Mouse (Mus musculus): Measurements from ENCODE around the gene Ak7.
A peak's percentile ranks its signal among the peaks of the same experiment; 100 is the strongest.

The Ak7 gene

DNA sequence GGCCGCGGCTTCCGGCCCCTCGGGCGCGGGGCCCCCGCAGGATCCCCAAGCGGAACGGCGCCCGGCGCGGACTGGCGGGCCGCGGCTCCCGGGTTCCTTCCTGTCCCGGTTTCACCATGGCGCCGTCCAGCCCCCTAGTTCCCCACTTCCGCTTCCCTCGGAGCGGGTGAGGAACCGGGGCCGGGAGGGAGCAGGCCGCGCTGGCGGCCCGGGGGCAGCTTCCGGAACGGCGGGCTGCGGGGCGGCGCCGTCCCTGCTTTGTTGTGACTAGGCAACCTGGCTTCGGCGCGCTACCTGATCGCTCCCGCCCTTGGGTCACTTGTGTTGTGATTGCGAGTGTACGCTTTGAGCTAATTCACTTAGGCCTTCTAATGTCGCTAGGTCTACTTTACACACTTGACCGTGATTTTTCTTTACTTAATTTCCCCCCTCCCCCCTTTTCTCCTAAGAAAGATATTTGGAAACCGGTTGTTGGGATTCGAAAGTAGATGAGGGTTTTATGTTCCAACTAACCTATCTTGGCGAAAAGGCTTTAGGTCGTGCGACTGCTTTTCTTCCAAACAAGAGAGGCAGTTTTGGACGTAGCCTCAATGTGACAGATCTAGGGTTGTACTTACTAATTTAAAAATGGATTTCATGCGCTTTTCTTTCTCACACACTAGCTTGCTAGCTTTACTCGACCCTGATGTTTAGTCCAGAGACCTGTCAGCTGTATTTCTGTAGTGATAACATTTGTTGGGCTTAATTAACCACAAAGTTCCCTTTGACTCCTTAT is 79.4 kb downstream of the Ak7 start:
- peak; percentile 63 for ATAC-seq (ENCODE audit: insufficient number of reproducible peaks, low FRiP score, low TSS enrichment)

DNA sequence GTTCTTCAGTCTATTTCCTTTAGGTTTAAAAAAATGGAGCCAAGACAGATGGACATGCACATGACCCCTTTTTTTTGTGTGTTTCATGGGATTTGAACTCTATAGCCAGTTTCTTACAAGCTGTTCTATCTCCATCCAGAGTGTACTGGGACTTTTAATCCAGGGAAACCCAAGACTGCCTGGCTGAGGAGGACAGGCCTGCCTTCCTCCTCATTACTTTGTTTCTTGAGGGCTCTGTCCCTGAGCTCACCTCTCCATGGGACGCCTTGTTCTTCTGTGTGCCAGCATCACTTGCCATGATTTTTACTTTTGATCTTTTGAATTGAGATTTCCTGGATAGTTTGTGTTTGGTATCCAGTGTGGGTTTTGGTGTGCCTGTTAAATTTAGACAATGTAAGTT is 80.3 kb downstream of the Ak7 start:
- no peak for ATAC-seq (ENCODE audit: insufficient number of reproducible peaks, low FRiP score, low TSS enrichment)

DNA sequence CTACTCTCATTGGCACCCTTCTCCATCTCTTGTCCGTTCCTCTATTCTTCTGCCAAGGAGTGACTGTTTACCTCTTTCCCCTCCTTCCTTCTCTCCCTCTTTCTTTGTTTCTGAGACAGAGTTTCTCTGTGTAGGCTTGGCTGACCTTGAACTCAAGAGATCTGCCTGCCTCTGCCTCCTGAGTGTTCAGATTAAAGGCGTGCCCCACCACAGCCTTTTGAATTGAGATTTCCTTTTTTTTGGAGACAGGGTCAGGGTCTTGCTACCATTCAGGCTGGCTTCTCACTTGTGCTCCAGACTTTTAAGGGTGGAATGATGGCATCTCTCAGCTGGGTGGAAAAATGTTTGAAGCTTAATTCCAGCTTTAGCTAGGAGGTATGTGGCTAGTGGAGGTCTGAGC is 81.8 kb downstream of the Ak7 start:
- no peak for ATAC-seq (ENCODE audit: insufficient number of reproducible peaks, low FRiP score, low TSS enrichment)

DNA sequence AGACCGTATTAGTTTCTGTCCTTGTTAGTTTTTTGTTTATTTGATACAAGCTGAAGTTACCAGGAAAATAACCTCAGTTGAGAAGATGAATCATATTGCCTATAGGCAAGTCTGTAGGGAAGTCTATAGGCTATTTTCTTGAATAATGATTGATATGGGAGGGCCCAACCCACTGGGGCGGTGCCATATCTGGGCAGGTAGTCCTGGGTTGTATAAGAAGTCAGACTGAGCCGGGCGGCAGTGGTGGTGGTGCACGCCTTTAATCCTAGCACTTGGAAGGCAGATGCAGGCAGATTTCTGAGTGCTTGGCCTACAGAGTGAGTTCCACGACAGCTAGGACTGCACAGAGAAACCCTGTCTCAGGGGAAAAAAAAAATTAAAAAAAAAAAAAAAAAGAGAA is 84.1 kb downstream of the Ak7 start:
- ATAC-seq (ENCODE audit: insufficient number of reproducible peaks, low FRiP score, low TSS enrichment): no peak

DNA sequence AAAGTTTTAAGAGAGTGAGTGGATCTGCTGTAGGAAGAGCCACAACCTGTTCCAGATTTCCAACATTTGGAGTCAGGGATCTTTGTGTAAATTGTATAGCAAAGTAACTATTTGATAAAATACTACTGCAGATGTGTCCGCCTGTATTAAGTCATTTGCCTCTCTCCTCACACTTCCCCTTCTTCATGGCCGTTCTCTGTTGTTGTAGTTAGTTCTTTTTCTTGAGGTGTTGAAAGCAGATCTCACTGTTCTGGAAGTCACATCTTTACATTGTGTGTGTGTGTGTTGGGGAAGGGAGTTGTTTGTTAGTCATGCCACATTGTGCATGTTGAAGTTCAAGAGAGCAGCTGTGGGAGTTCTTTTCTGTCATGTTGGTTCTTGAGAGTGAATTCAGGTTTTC is 89.1 kb downstream of the Ak7 start:
- ATAC-seq (ENCODE audit: insufficient number of reproducible peaks, low FRiP score, low TSS enrichment): no peak

DNA sequence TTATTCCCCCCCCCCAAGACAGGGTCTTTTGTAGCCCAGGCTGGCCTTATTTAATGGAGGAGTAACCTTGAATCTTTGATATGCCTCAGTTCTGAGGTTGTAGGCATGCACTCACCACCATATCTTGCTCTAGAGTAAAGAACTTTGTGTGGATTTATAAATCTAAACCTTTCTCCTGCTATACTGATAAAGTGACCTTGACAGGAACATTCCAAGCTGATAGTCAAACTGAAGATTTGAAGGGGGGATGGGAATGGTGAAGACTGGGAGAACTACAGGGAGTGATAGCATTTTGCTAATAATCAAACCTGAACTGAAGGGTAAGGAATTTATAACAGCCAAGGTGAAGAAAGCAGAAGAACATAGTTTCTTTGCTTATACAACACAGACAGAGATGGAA is 92.2 kb downstream of the Ak7 start:
- no peak for ATAC-seq (ENCODE audit: insufficient number of reproducible peaks, low FRiP score, low TSS enrichment)

DNA sequence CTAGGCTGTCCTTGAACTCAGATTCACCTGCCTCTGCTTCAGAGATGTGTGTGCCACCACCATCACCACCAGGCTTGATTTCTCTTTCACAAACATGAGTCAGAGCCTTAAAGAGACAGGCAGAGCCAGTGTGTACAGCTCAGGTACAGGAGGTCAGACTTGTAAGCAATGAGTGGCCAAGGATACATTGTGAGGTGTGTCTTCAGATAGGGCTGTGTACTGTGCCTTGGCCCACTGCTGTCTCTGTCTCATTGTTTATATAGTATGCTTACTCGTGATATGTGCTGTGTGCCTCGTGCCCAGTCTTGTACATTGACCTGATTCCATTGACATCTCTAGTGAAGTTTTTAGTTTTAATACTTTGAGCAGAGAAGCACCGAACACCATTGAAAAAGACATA is 100.0 kb downstream of the Ak7 start:
- ATAC-seq (ENCODE audit: insufficient number of reproducible peaks, low FRiP score, low TSS enrichment): no peak

DNA sequence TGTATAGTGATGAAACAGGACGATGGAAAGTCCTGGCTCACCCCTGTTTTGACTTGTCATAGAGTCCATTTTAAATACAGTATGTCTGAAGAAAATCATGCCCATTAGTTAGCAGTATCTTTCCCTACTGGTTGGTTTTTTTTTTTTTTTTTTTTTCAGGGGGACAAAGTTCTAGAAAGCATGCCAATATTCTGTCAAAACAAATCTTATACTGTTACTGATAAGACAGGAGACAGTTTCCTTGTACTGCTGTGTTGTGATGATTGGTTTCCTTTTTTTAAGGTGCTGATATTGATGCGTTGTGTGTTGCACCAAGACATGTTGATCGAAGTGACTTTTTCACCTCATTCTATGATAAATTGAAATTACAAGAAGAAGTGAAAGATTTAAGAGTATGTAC is 100.4 kb downstream of the Ak7 start:
- no peak for ATAC-seq (ENCODE audit: insufficient number of reproducible peaks, low FRiP score, low TSS enrichment)

DNA sequence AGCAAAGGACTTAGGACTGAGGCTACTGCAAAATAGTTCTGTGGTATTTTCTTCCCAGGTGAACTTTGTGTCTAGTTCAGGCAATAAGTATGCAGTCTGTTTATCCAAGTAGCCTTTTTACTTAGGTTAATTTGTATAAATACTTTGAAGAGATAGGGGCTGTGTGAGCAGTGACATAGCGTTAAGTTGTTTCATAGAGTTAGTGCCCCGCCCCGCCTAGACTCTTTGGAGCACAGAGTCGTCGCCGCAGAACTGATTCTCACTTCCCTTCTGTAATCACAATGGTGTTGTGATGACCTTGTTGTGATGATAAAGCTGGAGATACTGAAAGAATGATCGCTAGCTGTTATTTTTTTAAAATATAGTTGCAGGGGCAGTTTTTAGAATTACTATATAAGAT is 101.6 kb downstream of the Ak7 start:
- ATAC-seq (ENCODE audit: insufficient number of reproducible peaks, low FRiP score, low TSS enrichment): no peak

DNA sequence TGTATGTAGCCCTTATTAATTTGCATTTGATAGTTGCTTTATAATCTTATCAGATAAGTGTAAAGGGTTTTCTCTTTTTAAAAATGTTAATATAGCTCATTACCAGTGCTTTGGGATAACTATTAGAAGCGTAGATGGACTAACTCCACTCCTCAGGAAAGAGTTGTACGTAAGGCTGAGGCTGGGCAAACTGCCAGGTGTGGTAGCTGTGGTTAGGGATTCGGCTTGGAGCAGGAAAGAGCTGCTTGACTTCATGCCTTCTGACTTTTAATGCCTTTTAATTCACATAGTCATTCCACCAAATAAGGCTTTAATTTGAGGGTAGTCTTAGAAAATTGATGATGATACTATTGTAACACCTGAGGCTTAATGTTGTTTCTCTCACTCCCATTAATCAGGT is 103.2 kb downstream of the Ak7 start:
- ATAC-seq (ENCODE audit: insufficient number of reproducible peaks, low FRiP score, low TSS enrichment): no peak

DNA sequence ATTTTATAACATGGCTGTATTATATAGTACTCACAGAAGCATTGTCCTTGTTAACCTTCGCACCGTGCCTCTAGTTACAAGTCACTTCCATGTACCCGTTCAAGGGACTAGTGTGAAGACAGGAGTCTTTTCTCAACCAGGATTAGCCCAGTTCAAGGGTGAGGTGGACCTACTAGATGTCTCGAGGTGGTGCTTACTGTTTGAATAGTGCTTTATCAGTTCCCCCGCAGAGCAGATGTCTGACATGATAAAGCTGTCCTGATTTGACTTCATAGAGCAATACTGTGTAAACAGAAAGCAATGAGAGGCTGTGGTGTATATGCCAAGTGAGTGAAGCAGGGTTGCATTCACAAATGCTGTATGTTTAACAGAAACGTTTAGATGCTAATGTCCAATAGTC is 104.8 kb downstream of the Ak7 start:
- ATAC-seq (ENCODE audit: insufficient number of reproducible peaks, low FRiP score, low TSS enrichment): no peak

DNA sequence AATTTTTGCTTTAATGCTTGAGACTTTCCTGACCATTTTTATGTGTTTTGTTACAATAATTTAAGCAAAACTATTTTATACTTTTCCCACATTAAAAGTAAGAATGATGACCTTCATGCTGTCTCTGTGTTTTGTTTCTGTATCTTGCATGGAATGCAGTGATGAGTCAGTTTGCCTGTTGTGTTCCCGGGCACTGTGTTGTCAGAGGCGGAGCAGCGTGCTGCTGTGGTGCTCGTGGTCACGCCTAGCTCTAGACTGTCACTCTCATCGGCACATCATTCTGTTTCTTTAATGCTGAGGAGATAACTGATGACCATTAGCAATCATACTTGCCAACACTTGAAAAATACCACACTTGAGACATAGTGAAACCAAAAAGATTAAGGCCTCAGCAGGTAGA is 108.2 kb downstream of the Ak7 start:
- no peak for ATAC-seq (ENCODE audit: insufficient number of reproducible peaks, low FRiP score, low TSS enrichment)

DNA sequence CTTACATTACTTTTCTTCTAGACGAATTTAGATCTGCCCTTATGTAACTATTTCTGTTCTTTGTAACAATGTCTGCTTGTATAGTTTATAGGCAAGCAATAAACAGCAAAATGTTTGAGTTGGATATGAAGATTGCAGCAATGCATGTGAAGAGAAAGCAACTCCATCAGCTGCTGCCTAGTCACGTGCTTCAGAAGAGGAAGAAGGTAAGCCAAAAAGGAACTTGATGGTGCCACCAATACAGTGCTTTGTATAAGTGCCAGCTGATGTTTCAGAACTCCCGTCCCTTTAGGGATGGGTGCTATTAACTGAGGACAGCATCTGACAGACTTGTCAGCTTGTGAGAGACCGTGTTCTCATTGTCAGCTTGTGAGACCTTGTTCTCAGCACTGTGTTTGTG is 117.7 kb downstream of the Ak7 start:
- no peak for ATAC-seq (ENCODE audit: insufficient number of reproducible peaks, low FRiP score, low TSS enrichment)

DNA sequence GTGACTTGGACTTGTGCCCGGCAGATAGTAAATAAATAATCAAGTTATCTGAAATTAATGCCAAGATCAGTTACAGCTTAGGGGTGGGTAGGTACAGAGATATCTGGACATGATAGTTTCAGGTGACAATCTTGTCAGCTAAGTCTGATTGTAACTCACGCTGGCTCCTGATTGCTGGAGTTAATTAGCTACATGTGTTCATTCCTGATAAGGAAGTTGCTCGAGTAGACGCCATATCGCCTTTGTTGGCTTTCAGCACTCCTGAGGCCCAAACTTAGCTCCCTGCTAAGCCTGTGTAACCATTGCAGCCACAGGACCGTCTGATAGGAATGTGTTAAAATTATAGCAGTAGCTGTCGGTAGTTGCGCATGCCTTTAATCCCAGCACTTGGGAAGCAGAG is 119.0 kb downstream of the Ak7 start:
- ATAC-seq (ENCODE audit: insufficient number of reproducible peaks, low FRiP score, low TSS enrichment): no peak

DNA sequence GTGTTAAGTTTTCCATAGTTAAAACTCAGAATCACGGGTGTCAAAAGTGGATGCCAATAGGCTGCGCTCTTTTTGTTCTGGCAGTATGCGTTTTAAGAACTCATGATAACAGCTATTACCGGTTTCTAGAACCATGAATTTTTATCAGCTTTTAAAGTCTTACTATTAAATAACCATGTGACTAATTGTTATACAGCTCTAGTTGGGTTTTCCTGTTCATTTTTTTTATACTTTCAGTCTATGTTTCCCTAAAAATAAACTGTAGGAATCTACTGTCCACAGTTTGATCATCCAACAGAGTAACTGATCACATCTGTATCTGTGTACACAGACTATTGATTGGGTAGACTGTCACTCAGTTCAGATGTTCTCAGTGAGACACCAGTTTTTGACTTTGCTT is 119.5 kb downstream of the Ak7 start:
- ATAC-seq (ENCODE audit: insufficient number of reproducible peaks, low FRiP score, low TSS enrichment): no peak
